Mouse (Mus musculus) megakaryocyte, embryonic 14.5 days (primary cell): Measurements from ENCODE around the gene Slc8a3. TPM values are rescaled to one million over a fixed set of nuclear protein-coding genes. Genes with fewer than 3 reads are reported as not detected.

Source experiments
- H3K27me3 ChIP-seq: replicated peaks from 2 replicates; pipeline ENCODE3; 2012; ENCODE audit warnings: inconsistent platforms
- H3K36me3 ChIP-seq: replicated peaks from 2 replicates; pipeline ENCODE3; 2012; ENCODE audit warnings: low read length, inconsistent platforms, mixed read lengths
- H3K4me1 ChIP-seq: 2 replicates; pipeline ENCODE4 v1.6.1; 2012; ENCODE audit warnings: inconsistent platforms
- H3K4me3 ChIP-seq: replicated peaks from 2 replicates; pipeline ENCODE3; 2012; ENCODE audit warnings: moderate library complexity, mild to moderate bottlenecking, inconsistent platforms
- H3K9me3 ChIP-seq: 2 replicates; pipeline ENCODE4 v1.6.1; 2012; ENCODE audit warnings: inconsistent platforms
- FLI1 ChIP-seq: IDR thresholded peaks from 2 replicates; pipeline ENCODE4 v1.6.1; 2012; ENCODE audit warnings: low read length, inconsistent platforms, mixed read lengths
- GATA1 ChIP-seq: IDR thresholded peaks from 3 replicates; pipeline ENCODE4 v1.6.1; 2012; ENCODE audit warnings: mixed read lengths, low read length, inconsistent platforms, borderline replicate concordance
- polyA plus RNA-seq: library from polyadenylated mRNA; stranded (reverse); fragments of >175 nt; gene quantifications from 2 replicates; pipeline ENCODE4 v1.2.3, GENCODE M21; 2012; ENCODE audit warnings: low replicate concordance; ENCODE audit not compliant: insufficient read depth

The Slc8a3 gene
- polyA plus RNA-seq, 1 experiment: not detected

DNA sequence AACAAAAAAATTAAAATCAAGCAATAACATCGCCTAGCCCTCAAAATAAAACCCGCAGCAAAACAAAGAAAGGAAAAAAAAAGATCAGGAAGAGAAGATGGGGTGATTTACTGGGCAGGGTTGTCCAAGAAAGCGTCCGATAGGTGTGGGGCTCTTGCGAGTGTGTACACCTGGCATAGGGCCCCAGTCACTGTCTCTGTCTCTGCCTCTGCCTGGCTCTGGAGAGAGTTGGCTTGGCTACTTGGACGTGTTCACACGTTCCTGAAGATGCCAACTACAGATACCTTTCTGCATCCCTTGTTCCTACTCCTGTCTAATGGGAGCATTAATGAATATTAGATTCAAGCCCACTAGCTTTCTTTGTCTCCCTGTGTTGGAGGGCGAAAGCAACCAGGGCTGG, 166.4 kb downstream of the Slc8a3 start:
- H3K4me3 ChIP-seq: no peak overlapping the region
- TF ChIP-seq GATA1 (no peak), FLI1 (no peak)
- H3K4me1 ChIP-seq: no peaks in the 10 kb centered on the region
- H3K9me3 ChIP-seq: no peaks in the 10 kb centered on the region
- no peaks in the 10 kb centered on the region for H3K36me3 ChIP-seq
- peaks cover 2% of the 10 kb centered on the region for H3K27me3 ChIP-seq

DNA sequence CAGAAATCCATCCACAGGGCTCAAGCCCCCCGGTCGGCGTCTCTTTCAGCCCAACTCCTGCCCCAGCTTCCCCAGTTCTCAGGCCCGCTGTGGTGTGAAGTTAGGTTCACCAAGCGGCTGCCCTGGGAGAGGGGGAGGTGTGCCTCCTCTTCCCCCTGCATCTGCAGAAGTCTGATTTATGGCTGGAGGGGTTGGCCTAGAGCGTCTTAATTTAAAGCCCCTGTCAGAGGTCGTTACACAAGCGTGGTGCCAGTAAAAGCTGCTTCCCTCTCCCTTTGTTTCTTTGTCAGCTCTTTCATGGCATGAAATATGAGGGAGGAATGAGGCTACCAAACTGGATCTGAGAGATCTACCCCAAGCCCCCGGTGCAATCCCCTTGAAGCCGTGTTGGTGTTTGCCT, 166.9 kb downstream of the Slc8a3 start:
- Histone ChIP-seq H3K27me3 (peaks cover 2% of the 10 kb centered on the region), H3K4me3 (no peak overlapping the region), H3K9me3 (no peaks in the 10 kb centered on the region), H3K36me3 (no peaks in the 10 kb centered on the region), H3K4me1 (no peaks in the 10 kb centered on the region)
- no peak for TF ChIP-seq GATA1
- TF ChIP-seq FLI1: no peak

DNA sequence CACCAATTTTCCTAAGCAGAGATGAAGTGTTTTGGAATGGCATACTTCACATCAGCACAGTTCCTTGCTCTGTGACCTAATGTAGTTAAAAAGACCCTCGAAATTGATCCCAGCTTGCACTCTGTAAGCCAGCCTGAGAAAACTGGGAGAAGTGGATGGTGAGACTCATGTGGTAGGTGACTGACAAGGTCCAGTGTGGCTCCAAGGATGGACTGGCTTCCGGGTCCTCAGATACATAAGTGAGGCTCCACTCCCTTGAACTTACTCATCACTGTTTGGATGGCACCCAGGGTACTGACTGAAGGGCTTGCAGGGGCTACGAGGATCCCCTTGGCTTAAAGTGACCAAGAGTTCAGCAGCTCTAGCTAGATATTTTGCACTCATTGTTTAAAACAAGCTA, 169.4 kb downstream of the Slc8a3 start:
- Histone ChIP-seq H3K27me3 (peaks cover 2% of the 10 kb centered on the region), H3K4me3 (no peak overlapping the region)
- TF ChIP-seq FLI1 (no peak), GATA1 (no peak)

DNA sequence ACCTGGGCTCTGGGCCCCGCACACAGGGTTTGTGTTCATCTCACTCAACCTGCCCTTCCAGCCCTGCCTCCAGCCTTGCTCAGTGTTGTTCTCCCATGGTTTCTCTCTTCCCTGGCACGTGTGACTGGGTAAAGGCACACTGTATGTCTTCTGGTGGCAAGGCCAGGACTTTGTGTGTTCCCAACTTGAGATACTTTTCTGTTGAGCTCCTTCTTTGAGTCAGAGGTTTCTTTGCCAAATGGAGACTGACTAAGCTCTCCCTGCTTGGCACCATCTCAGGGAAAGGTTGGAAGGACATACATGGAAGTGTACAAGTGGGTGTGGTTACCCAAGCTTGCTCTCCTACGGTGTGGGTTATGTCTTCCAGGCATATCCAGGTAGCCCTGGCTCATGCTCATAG, 169.8 kb downstream of the Slc8a3 start:
- no peaks in the 10 kb centered on the region for H3K9me3 ChIP-seq
- H3K27me3 ChIP-seq: peaks cover 4% of the 10 kb centered on the region
- no peak overlapping the region for H3K4me3 ChIP-seq
- H3K4me1 ChIP-seq: no peaks in the 10 kb centered on the region
- TF ChIP-seq GATA1 (no peak), FLI1 (no peak)
- no peaks in the 10 kb centered on the region for H3K36me3 ChIP-seq

More for the DNA sequence above, 169.4 kb downstream of the Slc8a3 start:
- Histone ChIP-seq H3K36me3 (no peaks in the 10 kb centered on the region), H3K4me1 (no peaks in the 10 kb centered on the region), H3K9me3 (no peaks in the 10 kb centered on the region)

DNA sequence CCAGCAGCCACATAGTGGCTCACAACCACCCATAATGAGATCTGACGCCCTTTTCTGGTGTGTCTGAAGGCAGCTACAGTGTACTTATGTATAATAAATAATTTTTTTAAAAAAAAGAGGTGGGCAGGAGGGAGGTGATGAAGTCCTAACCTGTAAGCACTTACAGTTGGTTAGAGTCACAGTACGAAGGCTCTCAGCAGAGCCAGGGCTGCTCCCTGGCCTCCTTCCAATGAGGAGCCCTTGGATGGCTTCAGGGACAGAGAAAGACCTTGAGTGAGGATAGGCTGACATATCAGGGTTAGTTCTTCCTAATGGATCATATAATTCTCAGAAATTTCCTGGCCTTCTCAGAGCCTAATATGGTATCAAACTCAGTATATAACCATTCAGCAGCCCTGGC, 171.7 kb downstream of the Slc8a3 start:
- no peaks in the 10 kb centered on the region for H3K4me1 ChIP-seq
- no peak overlapping the region for H3K4me3 ChIP-seq
- no peaks in the 10 kb centered on the region for H3K36me3 ChIP-seq
- H3K27me3 ChIP-seq: peaks cover 2% of the 10 kb centered on the region
- H3K9me3 ChIP-seq: no peaks in the 10 kb centered on the region
- no peak for TF ChIP-seq FLI1
- TF ChIP-seq GATA1: no peak

DNA sequence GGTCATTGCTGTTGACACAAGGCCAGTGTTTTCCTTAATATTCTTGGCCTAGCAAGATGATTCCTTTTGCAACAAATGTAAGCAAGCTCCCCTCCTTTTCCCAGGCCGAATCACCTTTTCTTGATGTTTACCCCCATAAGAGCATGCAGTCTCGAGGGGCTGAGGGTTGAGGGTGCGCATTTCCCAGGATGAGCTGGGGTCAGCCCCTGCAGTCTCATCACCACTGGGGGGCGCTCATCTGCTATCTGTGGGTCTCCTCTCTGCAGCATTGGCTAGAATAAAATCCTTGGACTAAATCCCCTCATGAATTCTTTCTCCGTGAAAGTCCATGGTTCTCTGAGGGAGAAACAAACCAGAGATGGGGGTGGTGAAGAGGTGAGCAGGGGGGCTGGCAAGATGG, 172.1 kb downstream of the Slc8a3 start:
- TF ChIP-seq FLI1: no peak
- no peak for TF ChIP-seq GATA1
- H3K27me3 ChIP-seq: peaks cover 2% of the 10 kb centered on the region
- no peaks in the 10 kb centered on the region for H3K4me1 ChIP-seq
- H3K36me3 ChIP-seq: no peaks in the 10 kb centered on the region
- H3K4me3 ChIP-seq: no peak overlapping the region
- no peaks in the 10 kb centered on the region for H3K9me3 ChIP-seq

DNA sequence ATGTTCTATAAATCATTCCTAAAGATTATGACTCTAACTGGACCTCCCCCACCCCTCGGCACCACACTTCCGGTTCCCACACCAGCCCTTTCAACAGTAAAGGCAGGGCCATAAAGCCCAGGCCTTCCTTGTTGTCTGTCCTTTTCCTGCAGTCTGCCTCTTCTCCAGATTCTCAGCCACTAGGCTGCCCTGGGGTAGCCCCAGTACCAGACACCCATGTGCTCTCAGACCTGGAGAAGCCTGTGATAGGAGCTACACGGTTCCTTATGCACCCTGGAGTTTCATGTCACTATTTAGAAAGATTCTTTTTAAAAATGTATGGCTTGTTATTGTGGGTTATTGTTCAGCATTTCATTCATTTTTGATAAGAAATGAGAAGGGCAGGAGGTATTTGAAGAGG, 172.6 kb downstream of the Slc8a3 start:
- Histone ChIP-seq H3K27me3 (peaks cover 2% of the 10 kb centered on the region), H3K36me3 (no peaks in the 10 kb centered on the region), H3K4me3 (no peak overlapping the region), H3K4me1 (no peaks in the 10 kb centered on the region), H3K9me3 (no peaks in the 10 kb centered on the region)
- TF ChIP-seq GATA1: no peak
- no peak for TF ChIP-seq FLI1

DNA sequence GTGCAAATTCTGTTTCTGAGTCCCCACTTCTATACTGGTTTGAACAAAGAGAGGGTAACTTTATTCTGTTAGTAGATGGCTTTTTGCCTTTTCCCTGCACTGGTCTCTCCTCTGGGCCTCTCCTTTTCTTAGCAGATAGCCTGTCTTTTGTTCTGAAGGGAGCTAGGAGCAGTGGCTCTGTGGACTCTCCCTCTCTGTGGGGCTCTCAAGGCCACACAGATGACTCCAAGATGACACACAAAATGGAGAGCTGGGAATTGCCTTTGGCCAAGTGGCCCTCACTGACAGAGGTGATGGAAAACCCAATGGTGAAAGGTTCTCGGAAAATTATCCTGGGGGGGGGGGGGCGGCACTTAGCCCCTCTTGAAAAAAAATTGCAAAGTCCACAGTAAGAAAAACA, 173.0 kb downstream of the Slc8a3 start:
- H3K36me3 ChIP-seq: no peaks in the 10 kb centered on the region
- no peaks in the 10 kb centered on the region for H3K9me3 ChIP-seq
- TF ChIP-seq GATA1 (no peak), FLI1 (no peak)
- H3K27me3 ChIP-seq: peaks cover 2% of the 10 kb centered on the region
- no peak overlapping the region for H3K4me3 ChIP-seq
- H3K4me1 ChIP-seq: no peaks in the 10 kb centered on the region

DNA sequence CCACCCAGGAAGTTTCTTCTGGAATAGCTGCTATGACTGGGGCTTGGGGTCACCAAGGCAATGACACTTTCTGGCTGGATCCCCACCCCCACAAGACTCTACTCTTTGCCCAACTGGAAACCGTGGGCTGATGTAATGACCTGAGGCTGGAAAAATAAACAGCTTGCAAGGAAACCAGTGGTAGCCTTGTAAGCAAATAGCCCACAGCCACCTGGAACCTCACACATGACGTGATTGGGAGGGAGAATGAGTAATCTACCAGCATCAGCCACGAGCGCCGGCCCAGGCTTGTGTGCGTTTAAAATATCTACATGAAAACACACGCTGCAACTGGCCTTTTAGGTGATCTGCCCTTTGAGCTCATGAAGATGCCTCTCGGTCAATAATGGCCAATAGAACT, 176.1 kb downstream of the Slc8a3 start:
- no peaks in the 10 kb centered on the region for H3K9me3 ChIP-seq
- no peaks in the 10 kb centered on the region for H3K36me3 ChIP-seq
- no peaks in the 10 kb centered on the region for H3K4me1 ChIP-seq
- TF ChIP-seq GATA1 (no peak), FLI1 (no peak)
- no peak overlapping the region for H3K4me3 ChIP-seq
- peaks cover 2% of the 10 kb centered on the region for H3K27me3 ChIP-seq

DNA sequence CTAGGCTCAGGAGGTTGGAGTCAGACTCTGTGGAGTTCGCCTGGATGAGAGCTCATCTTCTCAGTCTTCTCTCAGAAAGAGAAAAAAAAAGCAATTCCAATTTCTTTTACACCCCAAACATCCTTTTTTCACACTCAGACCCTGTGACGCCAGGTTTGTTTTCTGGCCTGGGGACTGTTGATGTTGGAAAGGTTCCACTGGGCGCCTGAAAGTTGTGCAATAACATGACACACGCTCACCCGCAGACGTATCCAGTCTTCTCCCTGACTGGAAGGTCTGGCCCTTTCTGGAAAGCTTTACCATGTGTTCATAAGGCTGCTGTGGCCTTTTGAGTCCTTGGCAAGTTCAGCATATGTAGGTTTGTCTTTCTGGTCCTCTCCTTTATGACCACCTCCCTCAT, 177.3 kb downstream of the Slc8a3 start:
- Histone ChIP-seq H3K36me3 (no peaks in the 10 kb centered on the region), H3K4me3 (no peak overlapping the region), H3K4me1 (no peaks in the 10 kb centered on the region), H3K9me3 (no peaks in the 10 kb centered on the region), H3K27me3 (peaks cover 2% of the 10 kb centered on the region)
- TF ChIP-seq GATA1: no peak
- TF ChIP-seq FLI1: no peak

DNA sequence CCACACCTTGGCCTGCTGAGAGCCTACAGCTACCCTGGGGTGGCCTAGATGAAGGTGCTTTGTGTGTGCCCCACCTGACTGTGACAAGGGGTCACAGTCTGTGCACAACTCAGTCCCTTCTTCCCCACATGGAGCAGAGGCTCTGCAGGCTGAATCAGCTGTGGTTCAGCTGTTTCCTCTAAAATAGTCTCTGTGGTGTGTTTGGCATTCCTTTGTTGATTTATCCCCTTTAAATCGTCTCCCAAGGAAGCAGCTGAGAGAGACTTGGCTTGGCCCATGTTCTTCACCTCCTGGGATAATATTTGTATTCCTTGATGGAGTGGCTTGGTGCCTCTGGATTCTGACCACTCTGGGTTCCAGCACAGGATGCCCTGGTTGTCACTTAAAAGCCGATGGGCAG, 180.9 kb downstream of the Slc8a3 start:
- Histone ChIP-seq H3K36me3 (no peaks in the 10 kb centered on the region), H3K9me3 (no peaks in the 10 kb centered on the region), H3K4me3 (no peak overlapping the region), H3K4me1 (no peaks in the 10 kb centered on the region), H3K27me3 (no peaks in the 10 kb centered on the region)
- TF ChIP-seq GATA1 (no peak), FLI1 (no peak)

DNA sequence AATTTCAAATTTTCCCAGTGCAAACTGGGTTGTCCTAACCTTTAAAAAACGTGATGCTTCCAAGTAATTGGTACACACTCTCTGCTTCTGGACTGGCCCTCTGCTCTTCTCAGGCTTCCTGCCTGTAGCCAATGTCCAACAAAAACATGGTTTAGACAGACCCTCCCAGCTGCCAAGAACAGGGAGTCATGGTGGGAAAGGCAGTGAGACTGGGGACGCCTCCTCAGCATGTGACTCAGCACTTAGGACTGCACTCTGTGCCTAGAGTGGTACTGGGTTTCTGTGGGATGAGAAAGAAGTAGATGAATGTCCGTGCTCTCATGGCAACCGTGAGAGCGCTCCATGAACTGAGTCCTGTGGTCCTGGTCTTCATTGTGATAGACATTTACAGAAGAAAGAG, 182.1 kb downstream of the Slc8a3 start:
- Histone ChIP-seq H3K4me3 (no peak overlapping the region), H3K27me3 (no peaks in the 10 kb centered on the region), H3K9me3 (no peaks in the 10 kb centered on the region), H3K36me3 (no peaks in the 10 kb centered on the region), H3K4me1 (no peaks in the 10 kb centered on the region)
- TF ChIP-seq FLI1 (no peak), GATA1 (no peak)
